Mouse (Mus musculus): ENCODE results near the gene Fkbp11. TPM values are rescaled to one million over a fixed set of nuclear protein-coding genes. Genes with fewer than 3 reads are reported as not detected.

Gene Fkbp11
- polyA plus RNA-seq, 1 experiment, result 59.6 TPM

DNA sequence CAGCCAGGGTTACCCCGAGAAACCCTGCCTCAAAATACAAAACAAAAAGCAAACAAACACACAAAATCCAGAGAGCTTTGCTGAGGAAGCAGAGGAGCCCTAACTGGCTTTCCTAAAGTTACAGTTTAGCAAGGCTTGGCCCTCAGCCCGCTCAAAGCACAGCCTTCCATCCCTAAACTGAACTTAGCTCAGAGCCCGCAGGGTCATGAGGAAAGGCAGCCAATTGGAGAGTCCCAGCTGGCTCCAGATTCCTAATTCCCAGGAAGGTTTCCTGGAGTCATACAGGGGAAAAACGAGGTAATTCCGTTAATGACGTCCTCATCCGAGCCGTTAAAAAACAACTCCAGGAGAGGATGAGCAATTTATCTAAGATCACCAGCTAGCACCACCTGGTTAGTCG is 32.3 kb downstream of the Fkbp11 start:
- DNase-seq (ENCODE audit: low read depth), result no peak

DNA sequence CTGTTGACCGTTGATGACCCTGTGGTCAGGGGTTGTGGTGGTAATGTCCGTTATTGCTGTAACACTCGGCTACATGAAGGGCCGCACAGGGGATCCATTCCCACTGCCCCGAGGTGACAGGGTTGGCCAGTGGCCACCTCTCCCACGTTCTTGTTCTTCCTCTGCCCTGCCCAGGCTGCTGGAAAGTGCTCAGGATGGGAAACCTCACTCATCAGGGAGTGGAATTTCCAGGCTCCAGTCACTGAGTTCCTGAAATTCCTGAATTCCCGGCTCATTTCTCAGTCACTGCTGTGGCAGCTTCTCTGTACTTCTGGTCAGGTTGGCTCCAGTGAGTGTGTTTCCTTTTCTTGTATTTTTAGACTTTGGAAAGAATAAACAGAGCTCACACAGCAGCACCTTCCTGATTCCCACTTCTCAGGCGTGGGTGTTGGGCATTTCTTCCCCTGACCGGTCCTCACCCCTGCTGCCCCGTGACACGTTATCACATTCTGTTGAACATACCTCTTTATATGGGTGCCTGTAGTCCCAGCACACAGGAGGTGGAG is 35.8 kb downstream of the Fkbp11 start:
- DNase-seq (ENCODE audit: low read depth), result no peak

DNA sequence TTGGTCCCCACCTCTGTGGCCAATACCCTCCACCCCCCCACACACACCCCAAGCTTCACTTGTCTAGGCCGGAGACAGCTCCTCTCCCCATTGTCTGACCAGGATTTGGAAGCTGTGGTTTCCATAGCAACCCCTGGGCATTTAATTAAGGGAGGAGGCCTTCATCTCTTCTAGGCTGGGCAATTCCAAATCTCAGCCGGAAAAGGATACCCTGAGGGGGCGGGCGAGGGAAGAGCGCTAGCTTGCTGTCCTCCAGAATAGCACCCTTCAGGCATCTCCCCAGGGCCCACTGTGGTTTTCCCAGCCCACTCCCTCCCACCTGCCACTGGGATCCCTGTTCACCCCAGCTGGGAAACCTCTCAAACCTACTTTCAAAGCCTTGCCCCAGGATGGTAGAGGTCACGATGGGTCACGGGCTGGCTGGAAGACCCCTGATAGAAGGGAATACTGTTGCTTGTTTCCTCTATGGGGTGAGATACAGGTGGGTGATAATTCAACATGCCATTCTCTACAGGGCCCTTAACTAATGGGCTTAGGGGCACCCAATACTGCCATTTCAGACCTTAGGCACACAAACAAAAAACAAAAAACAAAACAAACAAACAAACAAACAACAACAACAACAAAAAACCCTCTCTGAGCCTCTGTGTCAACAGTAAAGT is 36.4 kb downstream of the Fkbp11 start:
- no peak for DNase-seq (ENCODE audit: low read depth)

DNA sequence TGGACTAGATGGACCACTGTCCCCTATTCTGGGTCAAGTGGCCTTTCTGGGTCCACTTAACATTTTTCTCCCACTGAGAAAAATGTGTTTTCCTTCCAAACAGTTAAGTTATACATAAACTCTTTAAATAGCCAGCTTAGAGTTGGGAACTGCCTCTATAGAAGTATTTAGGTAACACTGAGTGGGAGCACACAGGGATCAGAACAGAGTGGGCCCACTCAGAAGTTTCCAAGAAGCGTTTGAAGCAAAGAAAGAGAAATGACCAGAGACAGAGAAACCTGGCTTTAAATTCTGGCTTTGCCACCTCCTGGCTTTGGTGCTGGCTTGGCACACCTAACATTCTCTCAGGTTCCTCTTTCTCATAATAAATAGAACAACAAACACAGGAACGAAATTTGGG is 38.3 kb downstream of the Fkbp11 start:
- DNase-seq (ENCODE audit: low read depth), result no peak

DNA sequence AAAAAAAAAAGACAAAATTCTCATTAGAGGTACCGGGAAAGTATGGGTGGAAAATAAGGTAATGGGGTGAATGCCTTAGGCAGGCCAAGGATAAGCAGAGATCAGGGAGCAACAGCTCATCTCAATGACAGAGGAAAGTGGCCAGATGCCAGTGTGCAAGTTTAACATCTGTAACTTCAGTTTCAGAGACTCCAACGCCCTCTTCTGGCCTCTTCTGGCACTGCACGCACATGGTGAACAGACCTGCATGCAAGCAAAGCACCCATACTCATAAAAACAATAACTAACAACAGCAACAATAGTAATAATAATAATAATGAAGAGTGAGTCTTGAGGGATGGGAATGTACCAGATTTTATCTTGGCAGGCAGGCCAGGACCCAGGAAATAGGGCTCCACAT is 42.1 kb downstream of the Fkbp11 start:
- no peak for DNase-seq (ENCODE audit: low read depth)

DNA sequence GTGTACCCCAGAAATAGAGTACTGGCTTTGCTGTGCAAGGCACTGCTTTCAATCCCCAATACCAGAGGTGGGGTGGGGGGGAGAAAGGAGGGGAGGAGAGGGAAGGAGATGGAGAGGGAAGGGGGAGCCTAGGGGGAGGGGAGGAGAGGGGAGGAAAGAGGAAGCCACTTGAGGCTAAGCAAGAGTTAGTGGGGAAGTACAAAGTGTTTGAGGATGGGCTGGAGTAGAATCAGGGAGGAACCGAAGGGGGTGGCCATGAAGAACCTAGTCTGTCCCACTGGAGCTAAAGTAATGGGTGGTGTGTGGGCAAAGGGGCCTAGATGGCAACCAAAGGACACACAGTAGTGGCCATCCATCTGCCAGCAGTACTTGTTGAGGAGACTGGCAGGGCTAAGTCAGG is 44.3 kb downstream of the Fkbp11 start:
- no peak for DNase-seq (ENCODE audit: low read depth)

DNA sequence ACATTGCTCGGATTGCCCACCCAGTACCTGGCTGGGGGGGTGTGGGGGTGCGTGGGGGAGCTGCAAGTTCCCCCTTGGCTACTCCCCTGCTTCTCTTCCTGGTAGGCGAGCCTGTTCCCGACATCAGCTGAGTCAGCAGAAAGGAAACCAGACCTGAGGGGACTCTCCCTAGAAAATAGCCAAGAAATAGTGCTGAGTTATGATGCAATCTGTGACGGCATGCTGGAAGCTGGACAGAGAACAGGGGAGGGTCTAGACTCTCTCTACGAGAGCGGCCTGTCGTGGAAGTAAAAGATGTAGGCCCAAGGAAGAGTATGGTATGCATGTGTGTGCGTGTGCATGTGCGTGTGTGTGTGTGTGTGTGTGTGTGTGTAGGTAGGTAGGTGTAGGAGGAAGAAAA is 44.8 kb downstream of the Fkbp11 start:
- no peak for DNase-seq (ENCODE audit: low read depth)

DNA sequence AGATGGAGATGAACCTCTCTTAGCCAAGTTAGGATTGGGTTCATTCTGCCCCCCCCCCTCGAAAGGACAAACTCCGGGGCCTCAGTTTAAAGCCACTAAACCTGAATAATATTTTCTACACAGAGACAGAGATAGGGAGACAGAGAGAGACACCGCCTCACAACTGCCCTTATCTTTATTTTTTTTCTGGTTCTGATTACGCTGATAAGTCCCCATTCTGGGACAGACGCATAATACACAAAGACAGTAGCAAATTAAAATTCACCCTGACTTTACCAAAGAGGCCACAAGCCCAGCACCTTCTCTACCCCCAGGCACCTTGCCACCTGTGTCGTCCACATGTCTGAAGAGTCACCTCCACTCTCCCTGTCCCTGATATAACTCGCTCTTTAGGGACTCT is 46.4 kb downstream of the Fkbp11 start:
- no peak for DNase-seq (ENCODE audit: low read depth)

DNA sequence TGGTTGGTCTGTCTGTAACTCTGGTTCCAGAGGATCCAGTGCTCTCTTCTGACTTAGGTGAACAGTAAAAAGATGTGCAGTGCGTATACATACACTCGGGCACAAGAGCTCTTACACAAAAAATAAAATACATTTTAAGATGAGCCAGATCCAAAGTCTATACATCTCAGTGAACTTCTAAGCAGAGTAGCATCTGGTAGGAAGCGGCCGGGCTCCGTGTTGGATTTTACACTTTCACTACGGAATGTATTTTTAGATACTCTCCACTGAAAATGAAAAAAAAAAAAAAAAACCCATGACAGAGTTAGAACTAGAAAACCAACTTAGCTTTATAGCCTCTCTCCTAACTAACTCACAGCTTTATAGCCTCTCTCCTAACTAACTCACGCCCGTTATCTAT is 47.3 kb downstream of the Fkbp11 start:
- DNase-seq (ENCODE audit: low read depth), result no peak

DNA sequence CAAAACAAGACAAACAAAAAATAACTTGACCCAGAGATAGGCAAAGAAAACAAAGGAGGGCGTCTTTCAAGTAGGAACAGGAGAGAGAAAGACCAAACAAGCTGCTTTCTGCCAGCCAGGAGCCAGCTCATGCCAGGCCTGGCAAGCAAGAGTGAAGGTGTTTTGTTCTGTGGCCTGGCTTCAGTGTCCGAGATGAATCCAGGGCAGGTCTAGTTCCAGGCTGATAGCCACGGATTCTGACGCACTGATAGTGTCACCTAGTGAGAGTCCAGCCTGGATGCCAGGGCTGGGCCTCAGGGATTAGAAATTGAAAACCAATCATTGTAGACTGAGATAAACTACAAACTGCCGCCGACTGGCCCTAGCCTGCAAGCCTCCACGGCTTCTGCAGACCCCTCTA is 50.0 kb downstream of the Fkbp11 start:
- no peak for DNase-seq (ENCODE audit: low read depth)

DNA sequence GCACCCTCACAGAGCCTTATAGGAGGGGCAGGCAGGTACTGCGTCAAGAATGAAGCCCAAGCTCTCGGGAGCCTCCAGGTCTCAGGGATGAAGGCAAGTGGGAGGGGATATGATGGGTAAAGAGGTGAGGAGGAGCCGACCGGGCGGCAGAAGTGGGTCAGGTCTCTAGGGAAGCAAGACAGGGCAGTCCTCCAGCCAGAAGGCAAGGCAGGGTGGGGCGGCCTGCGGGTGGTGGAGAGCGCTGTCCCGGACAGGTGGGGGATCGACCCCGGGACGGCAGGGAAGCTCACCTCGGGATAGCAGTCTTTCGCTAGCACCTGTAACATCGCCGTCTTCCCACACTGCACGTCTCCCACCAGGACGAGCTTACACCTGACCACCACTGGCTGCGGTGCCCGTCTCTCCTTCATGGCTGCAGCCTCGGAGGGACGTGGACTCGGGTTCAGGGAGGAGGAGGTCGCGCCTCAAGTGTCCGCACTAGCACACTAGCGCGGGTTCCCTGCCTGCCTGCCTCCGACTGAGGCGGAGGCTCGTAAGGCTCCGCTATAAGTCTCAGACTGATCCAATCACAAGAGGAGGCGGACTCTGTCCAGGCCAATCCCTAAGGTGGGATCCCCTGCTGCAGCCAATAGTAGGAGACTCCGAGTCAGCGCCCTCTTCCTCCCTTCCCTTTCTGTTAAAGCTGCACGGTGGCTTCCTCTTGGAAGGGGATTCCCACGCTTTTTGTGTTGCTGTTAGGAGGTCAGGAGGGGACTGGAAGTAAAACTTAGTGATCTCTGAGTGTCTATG is 50.9 kb downstream of the Fkbp11 start, which contains the start of gene Rnd1:
Rnd1 (minus strand) TSS at position 522 of the 789 bp plus-strand sequence.
- no peak for DNase-seq (ENCODE audit: low read depth)

DNA sequence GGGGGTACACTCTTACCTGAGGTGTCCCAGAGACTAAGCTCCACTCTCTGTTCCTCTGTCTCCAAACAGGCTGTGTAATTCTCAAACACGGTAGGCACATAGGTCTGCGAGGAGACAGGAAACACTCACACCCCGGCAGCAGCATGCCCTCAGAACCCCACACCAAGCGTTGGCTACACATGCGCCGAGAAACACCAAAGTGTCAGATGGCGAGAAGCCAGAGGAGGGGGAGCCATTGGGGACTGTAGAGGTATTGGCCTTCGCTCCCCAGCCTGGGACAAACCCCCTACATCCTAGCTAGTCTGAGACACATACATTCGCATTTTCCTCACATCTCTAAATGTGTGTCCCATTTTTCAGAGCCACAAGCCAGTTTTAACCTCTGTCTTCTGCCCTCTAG is 51.5 kb downstream of the Fkbp11 start:
- DNase-seq (ENCODE audit: low read depth), result no peak

DNA sequence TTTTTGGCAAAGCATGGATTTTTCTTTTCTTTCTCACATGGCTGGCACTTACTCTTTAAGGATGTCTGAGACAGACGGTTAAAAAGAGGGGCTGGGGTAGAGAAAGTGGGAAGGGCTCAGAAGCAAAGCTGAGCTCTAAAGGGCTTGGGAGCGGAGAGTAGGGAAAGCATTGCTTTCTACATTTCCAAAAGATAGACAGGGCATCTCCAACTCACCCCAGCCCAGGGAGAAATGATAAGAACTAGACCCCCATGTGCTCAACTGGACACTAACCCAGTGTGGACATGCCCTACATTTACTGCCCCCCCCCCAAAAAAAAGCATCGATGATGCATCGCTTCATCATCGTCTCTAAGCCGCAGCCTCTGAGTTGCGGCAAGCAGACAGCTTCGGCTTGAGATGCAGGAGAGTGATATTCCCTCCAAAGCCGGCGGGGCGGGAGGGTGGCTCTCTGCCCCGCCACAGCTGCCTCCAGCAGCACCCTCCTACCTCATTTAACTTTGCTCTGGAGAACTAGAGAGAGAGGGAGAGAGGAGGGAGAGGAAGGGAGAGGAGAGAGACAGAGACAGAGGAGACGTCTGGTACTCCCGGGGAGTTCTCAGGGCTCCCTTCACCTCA is 52.3 kb downstream of the Fkbp11 start:
- no peak for DNase-seq (ENCODE audit: low read depth)

DNA sequence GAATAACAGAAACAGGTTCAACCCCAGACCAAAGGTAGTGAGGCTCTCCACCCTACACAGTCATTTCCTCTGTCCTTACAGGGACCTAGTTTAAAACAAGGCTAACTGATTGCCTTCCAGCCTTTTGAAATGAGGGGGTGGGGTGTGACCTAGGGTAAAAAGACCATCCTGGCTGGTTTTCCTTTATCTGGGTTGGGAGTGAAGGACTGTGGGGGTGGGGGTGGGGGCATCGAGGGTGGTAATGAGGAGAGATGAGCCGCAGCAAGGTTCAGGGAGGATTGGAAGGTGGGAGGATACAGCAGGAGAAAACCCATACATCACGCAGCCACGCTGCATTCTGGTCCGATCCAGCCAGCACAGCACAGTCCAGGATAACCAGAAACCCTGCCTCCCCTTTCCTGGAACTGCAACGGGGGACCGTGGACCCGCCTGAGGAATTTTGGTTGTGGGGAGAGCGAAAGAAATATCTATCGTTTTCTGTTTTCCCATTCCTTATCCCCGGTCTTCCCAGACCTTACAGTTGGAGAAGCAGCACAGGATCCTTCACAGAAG is 52.9 kb downstream of the Fkbp11 start:
- no peak for DNase-seq (ENCODE audit: low read depth)

Other genes with a start within 250 kb of the Fkbp11 start
- 0.15 and 0.24 TPM in 2 replicates for gene Lalba, start 245.5 kb downstream of the Fkbp11 start, polyA plus RNA-seq (2012; rRNA removed)
- gene Olfr279, start 235.8 kb downstream of the Fkbp11 start, polyA plus RNA-seq (2012; rRNA removed), result not detected in 2 replicates
- gene Kansl2, start 193.9 kb downstream of the Fkbp11 start, polyA plus RNA-seq (2012; rRNA removed), result 38.4 and 41.0 TPM in 2 replicates
- gene Ccnt1, start 157.3 kb downstream of the Fkbp11 start, polyA plus RNA-seq (2012; rRNA removed), result 12.0 and 13.2 TPM in 2 replicates
- gene 4930415O20Rik, start 157.2 kb downstream of the Fkbp11 start, polyA plus RNA-seq (2012; rRNA removed), result 0.58 and 1.3 TPM in 2 replicates
- 84.8 and 91.2 TPM in 2 replicates for gene Adcy6, start 118.1 kb downstream of the Fkbp11 start, polyA plus RNA-seq (2012; rRNA removed)
- 13.7 and 16.1 TPM in 2 replicates for gene Cacnb3, start 97.4 kb downstream of the Fkbp11 start, polyA plus RNA-seq (2012; rRNA removed)
- gene Ddx23, start 65.3 kb downstream of the Fkbp11 start, polyA plus RNA-seq (2012; rRNA removed), result 30.2 and 31.3 TPM in 2 replicates
- 2.6 and 4.8 TPM in 2 replicates for gene Rnd1, start 50.7 kb downstream of the Fkbp11 start, polyA plus RNA-seq (2012; rRNA removed)
- gene Ccdc65, start 20.0 kb downstream of the Fkbp11 start, polyA plus RNA-seq (2012; rRNA removed), result 0.73 and 1.6 TPM in 2 replicates
- 149 and 209 TPM in 2 replicates for gene Arf3, start 35.0 kb upstream of the Fkbp11 start, polyA plus RNA-seq (2012; rRNA removed)
- gene Wnt10b, start 50.0 kb upstream of the Fkbp11 start, polyA plus RNA-seq (2012; rRNA removed), result 2.7 and 3.7 TPM in 2 replicates
- 0.05 TPM in 1 of 2 replicates, not detected in the other for gene Wnt1, start 61.7 kb upstream of the Fkbp11 start, polyA plus RNA-seq (2012; rRNA removed)
- 0.05 and 0.11 TPM in 2 replicates for gene Ddn, start 81.3 kb upstream of the Fkbp11 start, polyA plus RNA-seq (2012; rRNA removed)
- gene Prkag1, start 103.3 kb upstream of the Fkbp11 start, polyA plus RNA-seq (2012; rRNA removed), result 83.3 and 101 TPM in 2 replicates
- gene Kmt2d, start 143.0 kb upstream of the Fkbp11 start, polyA plus RNA-seq (2012; rRNA removed), result 14.9 and 24.3 TPM in 2 replicates
- 1.8 and 3.2 TPM in 2 replicates for gene Rhebl1, start 166.3 kb upstream of the Fkbp11 start, polyA plus RNA-seq (2012; rRNA removed)
- 1.7 and 2.1 TPM in 2 replicates for gene Dhh, start 170.3 kb upstream of the Fkbp11 start, polyA plus RNA-seq (2012; rRNA removed)
- gene Lmbr1l, start 190.0 kb upstream of the Fkbp11 start, polyA plus RNA-seq (2012; rRNA removed), result 37.5 and 42.9 TPM in 2 replicates
- gene Tuba1b, start 206.4 kb upstream of the Fkbp11 start, polyA plus RNA-seq (2012; rRNA removed), result 1,607 and 3,142 TPM in 2 replicates
- gene Gm49450, start 225.4 kb upstream of the Fkbp11 start, polyA plus RNA-seq (2012; rRNA removed), result 1.2 and 151 TPM in 2 replicates
- 538 and 2,258 TPM in 2 replicates for gene Tuba1a, start 225.5 kb upstream of the Fkbp11 start, polyA plus RNA-seq (2012; rRNA removed)